Mouse (Mus musculus): ENCODE measurements around the gene H2-M3. TPM values are rescaled to one million over a fixed set of nuclear protein-coding genes. Genes with fewer than 3 reads are reported as not detected.
A peak's percentile ranks its signal among the peaks of the same experiment; 100 is the strongest.
"Not testable (repeated sequence)": the region's sequence is repeated elsewhere in the genome, so short reads cannot be mapped to it uniquely, and the experiment has no call there.

Gene H2-M3
- total RNA-seq (2021), result 1 to 10 TPM in 1 of 2 experiments, under 1 TPM in 1; 0.99 to 1.3 TPM
- long read RNA-seq, experiment 1, result 0 reads
- long read RNA-seq, experiment 2, partial matches to known transcripts, result 0 of 1 reads
- long read RNA-seq, experiment 2, other reads (novel, unspliced or antisense), result 0 of 1 reads

DNA sequence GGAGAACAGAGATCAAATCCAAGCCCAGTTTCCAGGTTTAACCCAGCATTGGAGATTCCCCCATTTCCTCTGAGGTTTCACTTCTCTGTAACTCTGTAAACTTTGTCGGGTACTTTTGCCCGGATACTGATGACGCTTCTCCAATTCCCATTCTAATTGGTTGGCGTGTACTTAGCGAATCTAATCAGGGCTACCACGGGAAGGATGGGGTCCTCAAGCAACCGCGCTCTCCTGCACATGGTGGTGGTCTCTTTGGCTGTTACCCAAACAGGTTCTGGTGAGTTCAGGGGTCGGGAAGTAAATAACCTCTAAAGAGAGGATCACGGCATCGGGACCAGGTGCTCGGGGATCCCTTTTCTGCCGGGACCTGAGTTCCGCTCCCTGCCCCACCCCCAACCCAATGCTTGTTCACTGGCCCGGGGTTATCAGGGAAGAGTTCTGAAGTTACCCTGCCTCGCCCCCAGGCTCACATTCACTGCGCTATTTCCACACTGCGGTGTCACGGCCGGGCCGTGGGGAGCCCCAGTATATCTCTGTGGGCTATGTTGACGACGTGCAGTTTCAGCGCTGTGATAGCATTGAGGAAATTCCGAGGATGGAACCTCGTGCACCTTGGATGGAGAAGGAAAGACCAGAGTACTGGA is at the start of gene H2-M3:
Gene H2-M3, plus strand, starts transcription at position 163 of the 644 bp plus-strand sequence.
- peak; percentile 78 for DNase-seq

DNA sequence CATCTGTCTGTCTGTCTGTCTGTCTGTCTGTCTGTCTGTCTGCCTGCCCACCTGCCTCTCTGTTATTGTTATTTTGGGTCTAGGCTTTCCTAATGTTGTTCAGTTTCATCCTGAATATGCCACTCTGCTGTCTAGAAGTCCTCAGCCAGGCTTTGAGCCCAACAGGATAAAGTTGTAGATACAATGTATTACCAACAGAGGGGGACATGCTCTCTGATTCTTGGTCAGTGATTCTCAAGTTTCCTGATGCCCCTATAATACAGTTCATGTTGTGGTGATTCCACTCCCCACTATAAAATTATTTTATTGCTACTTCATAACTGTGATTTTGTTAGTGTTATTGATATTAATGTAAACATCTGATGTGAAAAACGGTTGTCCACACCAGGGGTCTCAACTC is 48.1 kb upstream of the H2-M3 start:
- no peak for DNase-seq

DNA sequence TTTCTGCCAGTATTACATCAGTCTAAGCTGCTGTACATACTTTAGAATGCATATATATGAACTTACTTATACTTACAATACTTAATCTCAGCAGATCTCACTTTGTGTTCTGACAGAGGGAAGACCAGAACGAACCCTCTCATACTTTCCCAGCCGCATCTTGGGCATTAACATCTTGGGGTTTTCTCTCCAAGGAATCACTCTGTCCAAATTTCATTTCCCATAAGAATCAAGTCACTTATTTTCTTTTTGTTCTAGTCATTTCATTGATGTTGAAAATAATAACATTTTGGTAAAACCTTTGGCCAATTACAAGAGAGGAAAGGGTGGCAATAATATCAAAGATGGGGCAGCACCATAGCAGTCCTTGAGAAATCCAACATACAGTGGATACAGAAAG is 32.8 kb upstream of the H2-M3 start, which contains the start of gene Olfr97:
Gene Olfr97, minus strand, starts transcription at position 101 of the 400 bp plus-strand sequence.
- DNase-seq, result not testable (repeated sequence)

DNA sequence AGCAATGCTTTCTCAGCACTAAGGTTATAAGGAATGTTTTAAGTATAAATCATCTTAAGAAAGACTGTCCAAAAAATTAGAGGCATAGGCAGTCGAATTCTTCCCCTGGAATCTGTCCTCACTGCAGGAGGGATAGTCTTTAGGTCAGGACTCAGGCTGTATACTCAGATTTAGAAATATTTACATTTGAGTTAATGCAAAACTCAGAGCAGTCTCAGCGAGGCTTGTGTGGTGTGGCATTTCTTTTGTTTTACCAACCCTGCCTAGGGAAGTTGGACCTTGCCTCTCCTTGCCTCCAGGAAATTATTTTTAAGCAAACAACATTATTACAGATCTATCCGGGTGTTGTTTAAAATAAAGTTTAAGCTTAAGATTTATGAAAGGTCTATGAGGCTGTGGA is 27.8 kb upstream of the H2-M3 start:
- no peak for DNase-seq

DNA sequence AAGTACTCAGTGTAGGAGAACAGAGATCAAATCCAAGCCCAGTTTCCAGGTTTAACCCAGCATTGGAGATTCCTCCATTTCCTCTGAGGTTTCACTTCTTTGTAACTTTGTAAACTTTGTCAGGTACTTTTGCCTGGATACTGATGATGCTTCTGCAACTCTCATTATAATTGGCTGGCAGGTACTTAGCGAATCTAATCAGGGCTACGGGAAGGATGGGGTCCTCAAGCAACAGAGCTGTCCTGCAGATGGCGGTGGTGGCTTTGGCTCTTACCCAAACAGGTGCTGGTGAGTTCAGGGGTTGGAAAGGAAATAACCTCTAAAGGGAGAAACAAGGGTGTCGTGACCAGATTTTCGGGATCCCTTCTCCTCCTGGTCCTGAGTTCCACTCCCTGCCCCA is 23.3 kb upstream of the H2-M3 start:
- DNase-seq, result no peak

DNA sequence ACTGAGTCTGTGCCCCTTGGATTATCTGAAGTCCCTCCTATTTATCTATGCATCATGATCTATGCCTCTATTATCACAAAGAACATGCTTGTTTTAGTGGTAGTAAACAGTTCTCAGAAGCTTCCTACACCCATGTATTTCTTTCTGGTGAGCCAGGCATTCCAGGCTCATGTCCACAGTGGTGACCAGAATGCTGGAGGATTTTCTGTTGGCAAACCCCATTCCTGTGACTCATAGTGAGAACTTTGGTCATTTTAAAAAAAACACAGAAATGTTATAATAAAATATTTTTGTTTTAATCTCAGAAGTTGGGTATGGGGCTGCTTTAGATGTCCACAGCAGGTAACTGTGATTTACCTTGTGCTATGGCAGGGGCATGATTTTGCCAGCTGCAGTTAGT is 20.6 kb upstream of the H2-M3 start:
- no peak for DNase-seq

DNA sequence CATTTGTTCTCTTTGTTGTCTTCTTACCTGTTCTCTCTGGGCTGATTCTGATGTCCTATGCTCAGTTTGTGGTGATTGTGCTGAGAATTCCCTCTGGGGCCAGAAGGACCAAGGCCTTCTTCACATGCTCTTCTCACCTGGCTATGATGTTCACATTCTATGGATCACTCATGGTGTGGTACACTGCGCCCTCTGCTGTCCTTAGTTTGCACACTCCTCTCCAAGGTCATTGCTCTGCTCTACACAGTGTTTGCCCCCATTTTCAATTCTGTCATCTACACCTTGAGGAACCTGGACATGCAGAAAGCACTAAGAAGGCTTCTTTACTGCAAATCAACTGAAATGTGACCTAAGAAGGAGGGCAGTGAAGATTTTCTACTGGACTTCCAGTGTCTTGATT is 19.5 kb upstream of the H2-M3 start:
- no peak for DNase-seq

DNA sequence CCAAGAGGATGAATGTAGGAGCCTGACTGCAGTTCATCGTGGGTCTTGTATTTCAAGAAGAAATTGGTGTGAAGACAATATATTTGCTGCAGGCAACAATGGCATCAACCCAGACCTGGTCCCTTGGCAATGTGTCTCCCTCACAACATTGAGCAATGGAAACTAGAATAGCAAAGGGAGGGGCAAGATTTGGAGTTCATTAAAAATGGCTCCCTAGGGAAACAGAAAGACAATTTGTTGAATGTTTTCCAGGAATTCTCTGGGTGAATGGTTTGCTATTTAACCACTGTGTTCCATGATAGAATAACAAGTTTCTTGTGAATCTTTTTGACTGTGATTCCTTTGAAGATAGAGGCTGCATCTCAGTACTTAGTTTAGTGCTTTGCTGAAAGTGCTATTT is 6.4 kb upstream of the H2-M3 start, which contains the start of gene Olfr98:
Gene Olfr98, minus strand, starts transcription at position 124 of the 400 bp plus-strand sequence.
- DNase-seq, result no peak

DNA sequence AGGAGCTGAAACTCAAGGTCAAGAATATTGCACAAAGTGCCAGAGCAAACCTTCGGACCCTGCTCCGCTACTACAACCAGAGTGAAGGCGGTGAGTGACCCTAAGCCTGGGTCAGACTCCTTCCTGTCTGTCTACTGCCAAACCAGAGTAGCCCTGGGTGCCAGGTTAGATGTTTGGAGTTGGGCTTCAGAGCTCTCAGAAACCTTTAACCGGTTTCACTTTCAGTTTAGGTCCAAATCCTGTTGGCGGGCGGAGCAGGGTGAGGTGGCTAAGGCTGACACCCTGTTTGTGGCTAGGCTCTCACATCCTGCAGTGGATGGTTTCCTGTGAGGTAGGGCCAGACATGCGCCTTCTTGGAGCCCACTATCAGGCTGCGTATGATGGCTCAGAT is 677 bp downstream of the H2-M3 start:
- peak; percentile 30 for DNase-seq

DNA sequence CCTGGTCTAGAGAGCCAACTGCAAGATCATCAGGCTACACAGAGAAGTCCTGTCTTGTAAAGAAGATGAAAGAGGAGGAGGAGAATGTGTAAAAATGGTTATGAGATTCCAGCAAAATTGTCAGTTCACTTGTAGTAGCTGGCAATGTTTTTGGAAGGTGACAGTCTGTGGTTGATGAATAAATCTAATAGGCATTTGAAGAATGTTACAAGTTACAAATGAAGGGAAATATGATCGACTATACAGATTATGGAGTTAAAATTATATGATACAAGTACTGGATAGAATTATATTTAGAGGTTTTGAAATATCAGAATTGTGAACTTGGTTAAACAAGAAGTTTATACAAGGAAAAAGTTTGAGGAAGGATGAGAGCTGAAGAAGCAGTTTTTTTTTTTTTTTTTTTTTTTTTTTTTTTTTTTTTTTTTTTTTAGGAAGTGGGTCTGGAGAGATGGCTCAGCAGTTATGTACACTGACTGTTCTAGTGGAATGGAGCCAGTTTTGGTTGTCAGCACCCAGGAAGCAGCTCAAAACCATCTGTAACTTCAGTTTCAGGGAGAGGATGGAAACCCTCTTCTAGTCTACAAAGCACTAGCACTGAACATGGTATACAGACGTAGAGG is 5.7 kb downstream of the H2-M3 start:
- no peak for DNase-seq

DNA sequence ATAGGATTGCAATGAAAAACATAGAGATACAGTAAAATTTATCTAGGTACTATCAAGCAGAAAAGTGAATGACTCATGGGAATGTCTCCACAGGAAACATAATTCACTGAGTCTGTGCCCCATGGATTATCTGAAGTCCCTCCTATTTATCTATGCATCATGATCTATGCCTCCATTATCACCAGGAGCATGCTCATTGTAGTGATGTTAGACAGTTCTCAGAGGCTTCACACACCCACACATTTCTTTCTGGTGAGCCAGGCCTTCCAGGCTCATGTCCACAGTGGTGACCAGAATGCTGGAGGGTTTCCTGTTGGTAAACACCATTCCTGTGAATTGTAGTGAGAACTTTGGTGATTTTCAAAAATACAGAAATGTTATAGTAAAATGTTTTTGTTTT is 6.6 kb downstream of the H2-M3 start:
- DNase-seq, result no peak

DNA sequence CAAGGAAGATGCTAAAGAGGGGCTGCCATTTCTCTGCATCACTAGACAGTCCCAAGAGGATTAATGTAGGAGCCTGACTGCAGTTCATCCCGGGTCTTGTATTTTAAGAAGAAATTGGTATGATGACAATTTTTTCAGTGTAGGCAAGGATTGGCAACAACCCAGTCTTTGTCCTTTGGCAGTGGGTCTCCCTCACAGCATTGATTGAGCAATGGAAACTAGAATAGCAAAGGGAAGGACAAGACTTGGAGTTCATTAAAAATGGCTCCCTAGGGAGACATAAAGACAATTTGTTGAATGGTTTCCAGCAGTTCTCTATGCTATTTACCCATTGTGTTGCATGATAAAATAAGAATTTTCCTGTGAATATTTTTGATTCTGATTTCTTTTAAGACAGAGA is 10.3 kb downstream of the H2-M3 start:
- no peak for DNase-seq

DNA sequence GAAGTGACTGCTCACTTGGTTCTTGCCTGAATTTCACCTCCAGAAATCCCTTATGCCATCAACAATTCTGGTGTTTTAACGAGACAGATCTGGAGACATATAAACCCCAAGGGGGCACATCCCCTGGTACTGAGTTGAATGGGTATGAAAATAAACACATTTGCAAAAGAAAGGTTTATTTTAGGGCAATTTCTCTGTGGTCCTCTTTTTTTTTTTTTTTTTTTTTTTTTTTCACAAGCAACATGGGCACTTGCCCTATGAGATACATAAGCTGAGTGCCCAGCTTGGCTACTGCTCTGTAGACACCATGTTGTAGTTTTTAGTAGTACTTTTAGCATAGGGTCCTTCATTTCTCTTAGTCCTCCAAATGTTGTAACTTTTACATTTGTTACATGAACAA is 13.3 kb downstream of the H2-M3 start, which contains the start of gene Olfr99:
Gene Olfr99, minus strand, starts transcription at position 101 of the 400 bp plus-strand sequence.
- DNase-seq, result no peak

DNA sequence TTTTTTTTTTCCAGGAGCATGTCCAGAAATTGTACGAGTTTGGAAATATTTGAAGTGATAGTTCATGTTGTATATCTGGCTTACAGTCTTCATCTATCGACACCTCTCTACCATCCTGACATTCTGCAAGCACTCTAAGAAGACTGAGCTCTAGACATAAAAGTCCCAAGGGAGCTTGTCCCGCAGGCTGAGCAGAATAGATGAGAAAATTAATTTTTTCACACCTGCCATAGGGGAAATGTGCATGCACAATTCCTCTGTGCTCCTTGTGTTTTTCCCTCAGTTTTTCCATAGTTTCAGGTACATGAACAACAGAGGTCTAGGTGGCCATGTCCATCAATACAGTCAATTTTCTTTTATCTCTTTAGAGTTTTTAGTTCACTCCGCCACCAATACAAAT is 34.2 kb downstream of the H2-M3 start, which contains the start of gene Olfr101:
Gene Olfr101, minus strand, starts transcription at position 101 of the 400 bp plus-strand sequence.
- no peak for DNase-seq

DNA sequence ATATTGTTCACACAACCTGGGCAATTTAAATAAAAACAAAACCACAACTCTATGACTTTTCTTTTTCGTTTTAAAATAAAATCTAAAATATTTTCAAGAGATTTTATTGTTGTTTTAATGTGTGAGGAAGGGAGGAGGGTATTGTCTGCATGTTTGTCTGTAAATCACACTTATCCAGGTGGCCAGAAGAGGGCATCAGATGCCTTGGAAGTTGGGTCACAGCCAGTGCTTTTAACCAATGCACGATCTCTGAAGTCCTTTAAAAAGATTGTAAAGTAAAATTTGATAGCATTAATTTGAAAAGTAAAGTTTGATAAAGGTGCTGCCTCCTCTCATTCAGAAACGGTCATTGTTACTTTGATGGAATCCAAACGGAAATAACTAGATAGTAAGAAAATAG is 38.5 kb downstream of the H2-M3 start:
- DNase-seq, result no peak

DNA sequence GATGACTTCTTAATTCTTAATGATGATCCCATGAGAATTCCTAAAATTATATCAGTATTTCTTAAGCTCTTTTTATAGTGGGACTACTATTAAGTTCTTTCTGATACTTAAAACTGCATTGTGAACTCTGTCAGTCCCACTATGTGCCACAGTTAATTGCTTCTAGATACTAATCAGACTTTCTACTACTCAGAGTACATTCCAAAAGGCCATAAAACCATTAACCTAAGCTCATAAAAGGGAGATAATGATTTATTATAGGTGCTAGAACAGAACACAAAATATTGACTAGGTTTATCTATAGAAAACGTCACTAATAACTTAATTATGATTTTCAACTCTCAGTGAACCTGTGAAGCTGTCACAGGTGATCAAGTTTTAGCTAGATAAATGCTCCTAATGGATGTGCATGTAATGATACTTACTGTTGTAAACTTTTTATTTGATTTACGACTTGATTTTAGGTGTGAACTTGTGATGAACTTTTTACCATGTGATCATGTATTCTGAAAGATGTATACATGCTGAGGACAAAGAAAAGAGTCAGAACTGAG is 40.2 kb downstream of the H2-M3 start:
- DNase-seq, result no peak

DNA sequence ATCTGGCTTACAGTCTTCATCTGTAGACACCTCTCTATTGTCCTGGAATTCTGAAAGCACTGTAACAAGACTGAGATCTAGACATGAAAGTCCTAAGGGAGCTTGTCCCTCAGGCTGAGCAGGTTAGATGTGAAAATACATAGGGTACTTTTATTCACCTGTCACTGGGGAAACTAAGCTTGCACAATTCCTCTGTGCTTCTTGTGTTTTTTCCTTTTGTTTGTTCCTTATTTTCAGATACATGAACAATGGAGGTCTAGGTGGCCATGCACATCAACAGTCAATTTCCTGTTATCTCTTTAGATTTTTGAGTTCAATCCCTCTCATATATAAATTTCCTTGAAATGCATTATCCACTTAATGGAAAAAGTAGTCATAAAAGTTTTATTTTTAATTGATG is 46.9 kb downstream of the H2-M3 start, which contains the start of gene Olfr102:
Gene Olfr102, minus strand, starts transcription at position 101 of the 400 bp plus-strand sequence.
- DNase-seq, result no peak

Other genes starting within 250 kb of the H2-M3 start
- gene Mog, start 246.8 kb upstream of the H2-M3 start, total RNA-seq (2021), result not detected
- gene Gabbr1, start 224.3 kb upstream of the H2-M3 start, total RNA-seq (2021), result 10 to 100 TPM in 1 of 2 experiments, 1 to 10 TPM in 1; 8.8 to 11.0 TPM
- gene Olfr90, start 181.7 kb upstream of the H2-M3 start, total RNA-seq (2021), result not detected
- gene Olfr91, start 171.9 kb upstream of the H2-M3 start, total RNA-seq (2021), result not detected
- not detected for gene Olfr92, start 150.1 kb upstream of the H2-M3 start, total RNA-seq (2021)
- not detected for gene Olfr93, start 108.7 kb upstream of the H2-M3 start, total RNA-seq (2021)
- not detected for gene Ubd, start 76.3 kb upstream of the H2-M3 start, total RNA-seq (2021)
- not detected for gene Olfr94, start 69.2 kb upstream of the H2-M3 start, total RNA-seq (2021)
- gene Olfr95, start 57.1 kb upstream of the H2-M3 start, total RNA-seq (2021), result not detected
- not detected for gene Olfr96, start 50.1 kb upstream of the H2-M3 start, total RNA-seq (2021)
- gene Olfr97, start 32.9 kb upstream of the H2-M3 start, total RNA-seq (2021), result not detected
- gene Olfr98, start 6.5 kb upstream of the H2-M3 start, total RNA-seq (2021), result not detected
- gene Olfr99, start 13.2 kb downstream of the H2-M3 start, total RNA-seq (2021), result not detected
- gene Olfr101, start 34.1 kb downstream of the H2-M3 start, total RNA-seq (2021), result not detected
- not detected for gene Olfr102, start 46.8 kb downstream of the H2-M3 start, total RNA-seq (2021)
- gene Olfr103, start 69.5 kb downstream of the H2-M3 start, total RNA-seq (2021), result not detected
- gene Olfr104-ps, start 89.4 kb downstream of the H2-M3 start, total RNA-seq (2021), result not detected
- not detected for gene Olfr105-ps, start 108.8 kb downstream of the H2-M3 start, total RNA-seq (2021)
- not detected for gene Olfr106-ps, start 120.2 kb downstream of the H2-M3 start, total RNA-seq (2021)
- gene Olfr107, start 129.0 kb downstream of the H2-M3 start, total RNA-seq (2021), result not detected
- gene Olfr108, start 175.3 kb downstream of the H2-M3 start, total RNA-seq (2021), result not detected
- gene Olfr109, start 188.7 kb downstream of the H2-M3 start, total RNA-seq (2021), result not detected
- not detected for gene H2-M2, start 213.3 kb downstream of the H2-M3 start, total RNA-seq (2021)
- gene Olfr110, start 222.2 kb downstream of the H2-M3 start, total RNA-seq (2021), result not detected
- not detected for gene Olfr111, start 237.8 kb downstream of the H2-M3 start, total RNA-seq (2021)

Data from gastrocnemius, postnatal 25 days (tissue).